Mouse (Mus musculus) lung, adult 10 weeks (tissue): ENCODE measurements around the gene Eif1ad. TPM values are rescaled to one million over a fixed set of nuclear protein-coding genes. Genes with fewer than 3 reads are reported as not detected.

Source experiments
- polyA plus RNA-seq: library from polyadenylated mRNA; stranded (reverse); fragments of 350-450 nt; fragmentation: Illumina TruSeq; extraction: RNeasy Lipid Tissue Mini Kit (QIAGEN cat#74804); gene quantifications from one replicate; pipeline ENCODE4 v1.2.3, GENCODE M21; 2014; ENCODE audit warnings: low read depth, low replicate concordance; ENCODE audit not compliant: insufficient read depth

Gene Eif1ad
- 13.4 TPM for polyA plus RNA-seq

GRCm38 (mm10) chr19:5366175-5367052 is at the start of gene Eif1ad:
TSS of gene Eif1ad (plus strand) at chr19:5366741.

GRCm38 (mm10) chr19:5335441-5335840 is 31.1 kb upstream of the Eif1ad start, which contains the start of gene Catsper1:
TSS of gene Catsper1 (plus strand) at chr19:5335741.

GRCm38 (mm10) chr19:5349502-5349873 is 17.1 kb upstream of the Eif1ad start, which contains the start of gene Cst6:
TSS of gene Cst6 (minus strand) at chr19:5349574.

GRCm38 (mm10) chr19:5367053-5367359 is 465 bp downstream of the Eif1ad start, which contains the start of gene Banf1:
TSS of gene Banf1 (minus strand) at chr19:5367168.

GRCm38 (mm10) chr19:5388588-5389242 is 22.2 kb downstream of the Eif1ad start, which contains the start of gene Sart1:
TSS of gene Sart1 (minus strand) at chr19:5388703.

GRCm38 (mm10) chr19:5402293-5402692 is 35.8 kb downstream of the Eif1ad start, which contains the start of gene Tsga10ip:
TSS of gene Tsga10ip (minus strand) at chr19:5402526.

Other genes starting within 250 kb of the Eif1ad start
- 12.7 TPM for gene Klc2, start 248.2 kb upstream of the Eif1ad start, polyA plus RNA-seq
- 9.4 TPM for gene Pacs1, start 93.6 kb upstream of the Eif1ad start, polyA plus RNA-seq
- 93.1 TPM for gene Sf3b2, start 71.3 kb upstream of the Eif1ad start, polyA plus RNA-seq
- 0.28 TPM for gene Gal3st3, start 68.4 kb upstream of the Eif1ad start, polyA plus RNA-seq
- not detected for gene Catsper1, start 31.0 kb upstream of the Eif1ad start, polyA plus RNA-seq
- 2.3 TPM for gene Cst6, start 17.2 kb upstream of the Eif1ad start, polyA plus RNA-seq
- gene Banf1, start 427 bp downstream of the Eif1ad start, polyA plus RNA-seq: 139 TPM
- gene Sart1, start 22.0 kb downstream of the Eif1ad start, polyA plus RNA-seq: 63.0 TPM
- gene Tsga10ip, start 35.8 kb downstream of the Eif1ad start, polyA plus RNA-seq: not detected
- 391 TPM for gene Drap1, start 58.2 kb downstream of the Eif1ad start, polyA plus RNA-seq
- 34.1 TPM for gene AI837181, start 58.4 kb downstream of the Eif1ad start, polyA plus RNA-seq
- gene Fosl1, start 80.8 kb downstream of the Eif1ad start, polyA plus RNA-seq: 0.17 TPM
- 15.3 TPM for gene Ccdc85b, start 91.2 kb downstream of the Eif1ad start, polyA plus RNA-seq
- gene Fibp, start 93.9 kb downstream of the Eif1ad start, polyA plus RNA-seq: 62.7 TPM
- gene Ctsw, start 101.8 kb downstream of the Eif1ad start, polyA plus RNA-seq: 9.0 TPM
- 41.2 TPM for gene Efemp2, start 107.2 kb downstream of the Eif1ad start, polyA plus RNA-seq
- gene Mus81, start 121.7 kb downstream of the Eif1ad start, polyA plus RNA-seq: 24.5 TPM
- 601 TPM for gene Cfl1, start 123.7 kb downstream of the Eif1ad start, polyA plus RNA-seq
- not detected for gene 1700020D05Rik, start 137.0 kb downstream of the Eif1ad start, polyA plus RNA-seq
- gene Snx32, start 143.8 kb downstream of the Eif1ad start, polyA plus RNA-seq: 5.9 TPM
- gene Ovol1, start 193.9 kb downstream of the Eif1ad start, polyA plus RNA-seq: 0.69 TPM
- 3.3 TPM for gene Ap5b1, start 201.3 kb downstream of the Eif1ad start, polyA plus RNA-seq
- gene Rnaseh2c, start 235.1 kb downstream of the Eif1ad start, polyA plus RNA-seq: 45.6 TPM
- 39.0 TPM for gene Kat5, start 243.5 kb downstream of the Eif1ad start, polyA plus RNA-seq